9 mouse cellular contexts compared by ENCODE assay signal in genomic region chr4:133399509-133399908, GRCm38 (mm10). TPM values are rescaled to one million over a fixed set of nuclear protein-coding genes. Genes with fewer than 3 reads are reported as not detected.
A peak's percentile ranks its signal among the peaks of the same experiment; 100 is the strongest.
DNase-seq lines count a peak whose midpoint lies in the region; ATAC-seq and TF ChIP-seq lines count a peak whose summit lies in the region.
"Had no signal": no experiment of that assay in that cellular context is flagged by ENCODE, and none has a peak within 500 bp of the region (broad histone marks: within the 10 kb centered on the region; RNA-seq: fewer than 3 reads in every experiment).

No protein-coding gene starts in this region.

- no peaks in the 10 kb centered on the region for H3K9me3 ChIP-seq in lung, postnatal 0 days (ENCODE audit: low read length)
- no peaks in the 10 kb centered on the region for H3K9me3 ChIP-seq in embryonic facial prominence, embryonic 15.5 days (replicated peaks)
- no peaks in the 10 kb centered on the region for H3K9me3 ChIP-seq in stomach, postnatal 0 days (ENCODE audit: control insufficient read depth, low read length)

- WGBS in lung, postnatal 0 days: 76% methylated on average over 6 of the region's 6 CpGs
- 64% methylated on average over 6 of the region's 6 CpGs for WGBS in embryonic facial prominence, embryonic 15.5 days
- WGBS in stomach, postnatal 0 days: 69% methylated on average over 6 of the region's 6 CpGs

- H3K4me3 ChIP-seq in gastrocnemius, adult 2 months: peak overlapping the region; percentile 25; the same call in 1 of the 2 replicates
- no peak overlapping the region for H3K4me3 ChIP-seq in lung, postnatal 0 days (ENCODE audit: low read depth, low read length)
- no peak overlapping the region for H3K4me3 ChIP-seq in embryonic facial prominence, embryonic 15.5 days (replicated peaks)
- H3K4me3 ChIP-seq in stomach, postnatal 0 days (ENCODE audit: low read depth, low read length): no peak overlapping the region

- H3K4me1 ChIP-seq in lung, postnatal 0 days (ENCODE audit: insufficient read depth, low read depth, low read length): peaks cover 2% of the 10 kb centered on the region; the same call in 1 of the 2 replicates
- H3K4me1 ChIP-seq in embryonic facial prominence, embryonic 15.5 days: peaks cover 59% of the 10 kb centered on the region
- H3K4me1 ChIP-seq in stomach, postnatal 0 days (replicated peaks; ENCODE audit: control insufficient read depth, insufficient read depth): peaks cover 11% of the 10 kb centered on the region; the same call in 1 of the 2 replicates

- DNase-seq in gastrocnemius, adult 2 months: no peak
- DNase-seq in gastrocnemius, postnatal 10 days: no peak
- peak; percentile 23 for DNase-seq in lung, postnatal 0 days (ENCODE audit: low spot score)
- DNase-seq in lung, postnatal 14 days: no peak
- peak; percentile 53 for DNase-seq in stomach, postnatal 0 days (ENCODE audit: low spot score)
- no peak for DNase-seq in right cerebral cortex, adult 2 months (ENCODE audit: low spot score in 2 of 2)
- DNase-seq: lung, postnatal 36 days had no signal

- H3K36me3 ChIP-seq in lung, postnatal 0 days (ENCODE audit: insufficient read depth, low read length): no peaks in the 10 kb centered on the region
- no peaks in the 10 kb centered on the region for H3K36me3 ChIP-seq in embryonic facial prominence, embryonic 15.5 days
- no peaks in the 10 kb centered on the region for H3K36me3 ChIP-seq in stomach, postnatal 0 days (ENCODE audit: control insufficient read depth, insufficient read depth, low read length)

- peak overlapping the region; percentile 84 for H3K27ac ChIP-seq in gastrocnemius, adult 2 months
- H3K27ac ChIP-seq in lung, postnatal 0 days (ENCODE audit: low read length): no peak overlapping the region
- peak overlapping the region; percentile 71 for H3K27ac ChIP-seq in embryonic facial prominence, embryonic 15.5 days (replicated peaks)
- peak overlapping the region; percentile 74 for H3K27ac ChIP-seq in stomach, postnatal 0 days (replicated peaks)

- no peaks in the 10 kb centered on the region for H3K27me3 ChIP-seq in lung, postnatal 0 days (replicated peaks; ENCODE audit: insufficient read depth, low read length)
- H3K27me3 ChIP-seq in embryonic facial prominence, embryonic 15.5 days: no peaks in the 10 kb centered on the region
- H3K27me3 ChIP-seq in stomach, postnatal 0 days (ENCODE audit: control insufficient read depth, insufficient read depth, low read length): no peaks in the 10 kb centered on the region

- no peak overlapping the region for H3K9ac ChIP-seq in lung, postnatal 0 days (replicated peaks; ENCODE audit: low read depth)
- no peak overlapping the region for H3K9ac ChIP-seq in embryonic facial prominence, embryonic 15.5 days
- no peak overlapping the region for H3K9ac ChIP-seq in stomach, postnatal 0 days (ENCODE audit: low read length)

- ATAC-seq in lung, postnatal 0 days: peak; percentile 34; the same call in 1 of the 2 replicates
- ATAC-seq in embryonic facial prominence, embryonic 15.5 days (ENCODE audit: insufficient number of reproducible peaks, low FRiP score, low TSS enrichment, low read depth): no peak
- peak; percentile 57 for ATAC-seq in stomach, postnatal 0 days (ENCODE audit: low FRiP score, low TSS enrichment)
- no peak for ATAC-seq in megakaryocyte-erythroid progenitor cell, adult 5-6 weeks (replicated peaks; ENCODE audit: low FRiP score, low TSS enrichment, poor library complexity, severe bottlenecking)

- TF ChIP-seq EP300 in lung, postnatal 0 days (IDR thresholded peaks at IDR 0.05): no peak
- TF ChIP-seq EP300 in stomach, postnatal 0 days (optimal IDR thresholded peaks at IDR 0.05): no peak

- no peak for TF ChIP-seq CTCF in gastrocnemius, adult 2 months (IDR thresholded peaks at IDR 0.05)
- TF ChIP-seq CTCF in lung, postnatal 0 days (IDR thresholded peaks at IDR 0.05): no peak
- TF ChIP-seq CTCF in stomach, postnatal 0 days (IDR thresholded peaks at IDR 0.05; ENCODE audit: low read depth): no peak

- intact Hi-C loops in gastrocnemius, adult 2 months (cut with DNase I): no loop called here

- no peak overlapping the region for H3K4me2 ChIP-seq in lung, postnatal 0 days (replicated peaks; ENCODE audit: low read depth, low read length)
- no peak overlapping the region for H3K4me2 ChIP-seq in embryonic facial prominence, embryonic 15.5 days (replicated peaks)
- no peak overlapping the region for H3K4me2 ChIP-seq in stomach, postnatal 0 days (replicated peaks; ENCODE audit: low read depth)

RNA-seq across cellular contexts. Expression of gene Slc9a1, which starts 30.0 kb away (rescaled TPM):
- 10 to 100 TPM in 1 of 2 experiments, 1 to 10 TPM in 1; 8.1 to 11.7 TPM for total RNA-seq in gastrocnemius, adult 2 months (2021)
- total RNA-seq in gastrocnemius, postnatal 10 days (2021): 10 to 100 TPM; 17.0 to 22.7 TPM
- 5.4 and 6.0 TPM in 2 replicates for polyA plus RNA-seq in lung, postnatal 0 days (2015; fragmentation: Nextera tagmentation; extraction: Ambion mirVana)
- 11.0 and 11.2 TPM in 2 replicates for polyA plus RNA-seq in embryonic facial prominence, embryonic 15.5 days (2015; fragmentation: Nextera tagmentation; extraction: Ambion mirVana)
- 6.0 and 7.1 TPM in 2 replicates for polyA plus RNA-seq in stomach, postnatal 0 days (2015; fragmentation: Nextera tagmentation; extraction: Ambion mirVana)
- 31.8 and 33.1 TPM in 2 replicates for total RNA-seq in megakaryocyte-erythroid progenitor cell, adult 5-6 weeks (2014; fragmentation: Nextera tagmentation)
- total RNA-seq in megakaryocyte-erythroid progenitor cell, adult 5-6 weeks (2017): 5.8 and 13.7 TPM in 2 replicates

RNA-seq across cellular contexts. Expression of gene Wdtc1, which starts 46.2 kb away (rescaled TPM):
- 10 to 100 TPM; 86.7 to 93.4 TPM for total RNA-seq in gastrocnemius, adult 2 months (2021)
- 10 to 100 TPM; 48.9 to 49.0 TPM for total RNA-seq in gastrocnemius, postnatal 10 days (2021)
- polyA plus RNA-seq in lung, postnatal 0 days (2015; fragmentation: Nextera tagmentation; extraction: Ambion mirVana): 9.2 and 9.9 TPM in 2 replicates
- 17.0 and 17.2 TPM in 2 replicates for polyA plus RNA-seq in embryonic facial prominence, embryonic 15.5 days (2015; fragmentation: Nextera tagmentation; extraction: Ambion mirVana)
- polyA plus RNA-seq in stomach, postnatal 0 days (2015; fragmentation: Nextera tagmentation; extraction: Ambion mirVana): 6.2 and 7.7 TPM in 2 replicates
- 15.3 and 18.6 TPM in 2 replicates for total RNA-seq in megakaryocyte-erythroid progenitor cell, adult 5-6 weeks (2014; fragmentation: Nextera tagmentation)
- total RNA-seq in megakaryocyte-erythroid progenitor cell, adult 5-6 weeks (2017): 7.5 and 8.0 TPM in 2 replicates

Comparison
In these comparisons a context has a peak if more than half of its experiments do, and no peak if none do; other contexts are left out.
1. DNase-seq: peak in lung, postnatal 0 days (single experiment) and stomach, postnatal 0 days (single experiment); none in gastrocnemius, adult 2 months (single experiment), gastrocnemius, postnatal 10 days (single experiment), lung, postnatal 14 days (single experiment) and right cerebral cortex, adult 2 months (0 of 2).
2. ATAC-seq: peak in lung, postnatal 0 days (single experiment) and stomach, postnatal 0 days (single experiment); none in embryonic facial prominence, embryonic 15.5 days (single experiment) and megakaryocyte-erythroid progenitor cell, adult 5-6 weeks (single experiment).